Mouse (Mus musculus) cerebellum, adult 11 months (tissue): ENCODE measurements at regions not wholly inside any gene's neighbourhood (a gene's known extent, or its start where the extent isn't known, plus 50 kb on each side); places are given as distances from the start of the nearest gene placed in this dataset.

Experiments
- DNase-seq: peaks from one replicate; pipeline ENCODE4 v3.0.0; 2022

- no peak for DNase-seq
Observed at GRCm38 (mm10) chr1:184454381-184454780, 278.0 kb downstream of the Hlx start.

- DNase-seq: no peak
Observed at GRCm38 (mm10) chr1:184453673-184454072, 278.7 kb downstream of the Hlx start.

- DNase-seq: no peak
Observed at GRCm38 (mm10) chr1:184453061-184453460, 279.4 kb downstream of the Hlx start.

- no peak for DNase-seq
Observed at GRCm38 (mm10) chr1:184451686-184452085, 280.7 kb downstream of the Hlx start.

GRCm38 (mm10) chr1:184449007-184449406, 283.4 kb downstream of the Hlx start:
- DNase-seq: no peak

- peak; percentile 24 for DNase-seq
Observed at GRCm38 (mm10) chr1:184447911-184448310, 284.5 kb downstream of the Hlx start.

GRCm38 (mm10) chr1:184447161-184447667, 285.2 kb downstream of the Hlx start:
- DNase-seq: peak; percentile 3

- no peak for DNase-seq
Observed at GRCm38 (mm10) chr1:184444189-184444588, 288.2 kb downstream of the Hlx start.

- no peak for DNase-seq
Observed at GRCm38 (mm10) chr1:184442701-184443100, 289.7 kb downstream of the Hlx start.

GRCm38 (mm10) chr1:184441005-184441557, 291.3 kb downstream of the Hlx start:
- DNase-seq: no peak

- no peak for DNase-seq
Observed at GRCm38 (mm10) chr1:184439506-184439905, 292.9 kb downstream of the Hlx start.

GRCm38 (mm10) chr1:184436387-184436786, 296.0 kb downstream of the Hlx start:
- DNase-seq: no peak

- no peak for DNase-seq
Observed at GRCm38 (mm10) chr1:184428612-184429011, 303.8 kb downstream of the Hlx start.

GRCm38 (mm10) chr1:184428035-184428434, 304.4 kb downstream of the Hlx start:
- DNase-seq: no peak

GRCm38 (mm10) chr1:184425694-184426093, 306.7 kb downstream of the Hlx start:
- DNase-seq: no peak

- no peak for DNase-seq
Observed at GRCm38 (mm10) chr1:184424035-184424434, 308.4 kb downstream of the Hlx start.

GRCm38 (mm10) chr1:184412596-184412995, 319.8 kb downstream of the Hlx start:
- DNase-seq: no peak

- no peak for DNase-seq
Observed at GRCm38 (mm10) chr1:184411066-184411465, 321.4 kb downstream of the Hlx start.

- DNase-seq: no peak
Observed at GRCm38 (mm10) chr1:184409986-184410385, 322.4 kb downstream of the Hlx start.

- DNase-seq: no peak
Observed at GRCm38 (mm10) chr1:184402985-184403384, 329.4 kb downstream of the Hlx start.

- peak; percentile 8 for DNase-seq
Observed at GRCm38 (mm10) chr1:184395215-184395614, 337.2 kb downstream of the Hlx start.

GRCm38 (mm10) chr1:184394559-184395194, 337.7 kb downstream of the Hlx start:
- DNase-seq: no peak

GRCm38 (mm10) chr1:184384088-184384823, 348.2 kb downstream of the Hlx start:
- no peak for DNase-seq

GRCm38 (mm10) chr1:184378665-184379064, 344.6 kb upstream of the 1700056E22Rik start:
- DNase-seq: no peak
